8 mouse cellular contexts compared by ENCODE assay signal in genomic region chr9:102626839-102627225, GRCm38 (mm10). TPM values are rescaled to one million over a fixed set of nuclear protein-coding genes. Genes with fewer than 3 reads are reported as not detected.
A peak's percentile ranks its signal among the peaks of the same experiment; 100 is the strongest.
DNase-seq lines count a peak whose midpoint lies in the region; ATAC-seq and TF ChIP-seq lines count a peak whose summit lies in the region.

No protein-coding gene starts in this region.

- TF ChIP-seq CTCF in kidney, adult 2 months (conservative IDR thresholded peaks at IDR 0.05; ENCODE audit: insufficient read depth, insufficient read length, low read depth, low read length), result no peak

- H3K27ac ChIP-seq in kidney, adult 2 months (ENCODE audit: insufficient read depth, low read depth, low read length), result peak overlapping the region; percentile 98
- peak overlapping the region; percentile 97 for H3K27ac ChIP-seq in hindbrain, embryonic 14.5 days
- peak overlapping the region; percentile 97 for H3K27ac ChIP-seq in midbrain, embryonic 14.5 days (replicated peaks; ENCODE audit: low read depth, low read length)

- peak overlapping the region; percentile 97 for H3K9ac ChIP-seq in hindbrain, embryonic 14.5 days
- peak overlapping the region; percentile 96 for H3K9ac ChIP-seq in midbrain, embryonic 14.5 days (replicated peaks; ENCODE audit: low read length)

- H3K36me3 ChIP-seq in kidney, adult 2 months (ENCODE audit: control insufficient read depth, insufficient read depth, low read length), result no peaks in the 10 kb centered on the region; the same call in 1 of the 2 replicates
- no peaks in the 10 kb centered on the region for H3K36me3 ChIP-seq in hindbrain, embryonic 14.5 days (replicated peaks; ENCODE audit: control insufficient read depth, insufficient read depth)
- 0 out of 2 replicates have a peak, but pooled peaks cover 16% of the 10 kb centered on the region for H3K36me3 ChIP-seq in midbrain, embryonic 14.5 days (ENCODE audit: control insufficient read depth, insufficient read depth, low read length)

- H3K9me3 ChIP-seq in hindbrain, embryonic 14.5 days (ENCODE audit: control insufficient read depth, low read length), result no peaks in the 10 kb centered on the region
- no peaks in the 10 kb centered on the region for H3K9me3 ChIP-seq in midbrain, embryonic 14.5 days (ENCODE audit: control insufficient read depth, low read length)

- peaks cover 14% of the 10 kb centered on the region for H3K4me1 ChIP-seq in kidney, adult 2 months (ENCODE audit: control insufficient read depth, insufficient read depth, low read length)
- peaks cover 16% of the 10 kb centered on the region for H3K4me1 ChIP-seq in hindbrain, embryonic 14.5 days (replicated peaks; ENCODE audit: control insufficient read depth, insufficient read depth, low read length)
- H3K4me1 ChIP-seq in midbrain, embryonic 14.5 days (ENCODE audit: control insufficient read depth, insufficient read depth, low read length), result peaks cover 6% of the 10 kb centered on the region

- H3K4me2 ChIP-seq in hindbrain, embryonic 14.5 days (replicated peaks), result peak overlapping the region; percentile 67
- peak overlapping the region; percentile 76 for H3K4me2 ChIP-seq in midbrain, embryonic 14.5 days (ENCODE audit: low read length)

- DNase-seq in kidney, adult 2 months, result peak; percentile 22
- DNase-seq in kidney, postnatal 14 days, result no peak
- no peak for DNase-seq in hindbrain, embryonic 14.5 days (ENCODE audit: low spot score)
- DNase-seq in midbrain, embryonic 14.5 days, result no peak
- no peak for DNase-seq in thymus, postnatal 14 days
- DNase-seq in retina, embryonic 14.5 days (ENCODE audit: low spot score), result no peak
- no peak for DNase-seq in frontal cortex, adult 2 months (ENCODE audit: extremely low spot score in 1 of 2, low spot score in 1 of 2)

- H3K27me3 ChIP-seq in kidney, adult 2 months (replicated peaks; ENCODE audit: control insufficient read depth, insufficient read depth, low read length), result no peaks in the 10 kb centered on the region
- no peaks in the 10 kb centered on the region for H3K27me3 ChIP-seq in hindbrain, embryonic 14.5 days (ENCODE audit: control insufficient read depth, insufficient read depth, low read length)
- no peaks in the 10 kb centered on the region for H3K27me3 ChIP-seq in midbrain, embryonic 14.5 days (ENCODE audit: control insufficient read depth, insufficient read depth, low read length)

- TF ChIP-seq POLR2A in kidney, adult 2 months (IDR thresholded peaks at IDR 0.05; ENCODE audit: low read depth, low read length), result no peak

- peak overlapping the region; percentile 74 for H3K4me3 ChIP-seq in kidney, adult 2 months (ENCODE audit: insufficient read depth, low read depth, low read length)
- peak overlapping the region; percentile 86 for H3K4me3 ChIP-seq in hindbrain, embryonic 14.5 days (replicated peaks; ENCODE audit: low read length)
- peak overlapping the region; percentile 93 for H3K4me3 ChIP-seq in midbrain, embryonic 14.5 days (replicated peaks; ENCODE audit: low read depth, low read length)

- under 1% methylated on average over 9 of the region's 9 CpGs for WGBS in kidney, adult 2 months
- WGBS in hindbrain, embryonic 14.5 days, result 0% methylated on average over 9 of the region's 9 CpGs
- 2% methylated on average over 9 of the region's 9 CpGs for WGBS in midbrain, embryonic 14.5 days

- peak; percentile 37 for ATAC-seq in activated CD4-positive, CD25-positive, alpha-beta regulatory T cell, adult 4 months
- no peak for ATAC-seq in hindbrain, embryonic 14.5 days (ENCODE audit: low FRiP score)
- no peak for ATAC-seq in midbrain, embryonic 14.5 days (ENCODE audit: low FRiP score, low TSS enrichment)

RNA-seq across cellular contexts. Expression of gene Cep63, which starts 0.5 kb away (rescaled TPM):
- 3.7 and 6.9 TPM in 2 replicates for polyA plus RNA-seq in kidney, adult 2 months (2012; rRNA removed)
- 10 to 100 TPM; 39.7 to 45.2 TPM for polyA plus RNA-seq in activated CD4-positive, CD25-positive, alpha-beta regulatory T cell, adult 4 months (2017; shearing (Covaris generic))
- polyA plus RNA-seq in hindbrain, embryonic 14.5 days (2014; fragmentation: Nextera tagmentation; extraction: Ambion mirVana), result 31.3 and 35.7 TPM in 2 replicates
- 32.7 and 44.4 TPM in 2 replicates for polyA plus RNA-seq in midbrain, embryonic 14.5 days (2014; fragmentation: Nextera tagmentation; extraction: Ambion mirVana)
- polyA plus RNA-seq in frontal cortex, adult 2 months (2012; rRNA removed), result 35.8 and 44.6 TPM in 2 replicates

RNA-seq across cellular contexts. Expression of gene Anapc13, which starts 0.7 kb away (rescaled TPM):
- polyA plus RNA-seq in kidney, adult 2 months (2012; rRNA removed), result 136 and 225 TPM in 2 replicates
- polyA plus RNA-seq in activated CD4-positive, CD25-positive, alpha-beta regulatory T cell, adult 4 months (2017; shearing (Covaris generic)), result 100 to 1,000 TPM in 1 of 2 experiments, 10 to 100 TPM in 1; 87.9 to 116 TPM
- 142 and 184 TPM in 2 replicates for polyA plus RNA-seq in hindbrain, embryonic 14.5 days (2014; fragmentation: Nextera tagmentation; extraction: Ambion mirVana)
- 151 and 180 TPM in 2 replicates for polyA plus RNA-seq in midbrain, embryonic 14.5 days (2014; fragmentation: Nextera tagmentation; extraction: Ambion mirVana)
- polyA plus RNA-seq in frontal cortex, adult 2 months (2012; rRNA removed), result 139 and 152 TPM in 2 replicates
